Mouse (Mus musculus): ENCODE results near the gene Adamts13. TPM values are rescaled to one million over a fixed set of nuclear protein-coding genes. Genes with fewer than 3 reads are reported as not detected.

The Adamts13 gene
- polyA plus RNA-seq, 1 experiment from 2014 or later = not detected

GRCm38 (mm10) chr2:26943253-26943652, 30.0 kb upstream of the Adamts13 start:
- no peaks in the 10 kb centered on the region for H3K36me3 ChIP-seq (ENCODE audit: control insufficient read depth, insufficient read depth, low read length)
- H3K4me2 ChIP-seq (ENCODE audit: low read depth, low read length, severe bottlenecking) = no peak overlapping the region
- H3K27me3 ChIP-seq (ENCODE audit: control insufficient read depth, insufficient read depth, low read length) = no peaks in the 10 kb centered on the region
- DNase-seq (ENCODE audit: low spot score) (no peak), ATAC-seq (replicated peaks; ENCODE audit: low FRiP score) (no peak)
- no peaks in the 10 kb centered on the region for H3K4me1 ChIP-seq (replicated peaks; ENCODE audit: control insufficient read depth, insufficient read depth, low read length)
- no peak overlapping the region for H3K9ac ChIP-seq (ENCODE audit: low read length)
- WGBS = 82% methylated on average over 3 of the region's 3 CpGs
- no peaks in the 10 kb centered on the region for H3K9me3 ChIP-seq (ENCODE audit: control insufficient read depth, low read length)
- H3K27ac ChIP-seq (ENCODE audit: low read depth, low read length) = no peak overlapping the region
- no peak overlapping the region for H3K4me3 ChIP-seq (ENCODE audit: low read depth, low read length)

GRCm38 (mm10) chr2:26950411-26950810, 22.8 kb upstream of the Adamts13 start:
- Histone ChIP-seq H3K9me3 (ENCODE audit: control insufficient read depth, low read length) (no peaks in the 10 kb centered on the region), H3K27ac (ENCODE audit: low read depth, low read length) (no peak overlapping the region), H3K27me3 (ENCODE audit: control insufficient read depth, insufficient read depth, low read length) (no peaks in the 10 kb centered on the region), H3K9ac (ENCODE audit: low read length) (no peak overlapping the region), H3K4me3 (ENCODE audit: low read depth, low read length) (no peak overlapping the region), H3K4me1 (replicated peaks; ENCODE audit: control insufficient read depth, insufficient read depth, low read length) (no peaks in the 10 kb centered on the region), H3K36me3 (ENCODE audit: control insufficient read depth, insufficient read depth, low read length) (peaks cover 6% of the 10 kb centered on the region; the same call in 1 of the 2 replicates), H3K4me2 (ENCODE audit: low read depth, low read length, severe bottlenecking) (no peak overlapping the region)
- 83% methylated on average over 2 of the region's 2 CpGs for WGBS
- ATAC-seq (replicated peaks; ENCODE audit: low FRiP score) (no peak), DNase-seq (ENCODE audit: low spot score) (no peak)

GRCm38 (mm10) chr2:26951346-26951905, 21.8 kb upstream of the Adamts13 start:
- ATAC-seq (replicated peaks; ENCODE audit: low FRiP score) (no peak), DNase-seq (ENCODE audit: low spot score) (no peak)
- 88% methylated on average over 8 of the region's 8 CpGs for WGBS
- Histone ChIP-seq H3K4me3 (ENCODE audit: low read depth, low read length) (no peak overlapping the region), H3K36me3 (ENCODE audit: control insufficient read depth, insufficient read depth, low read length) (peaks cover 6% of the 10 kb centered on the region; the same call in 1 of the 2 replicates), H3K9ac (ENCODE audit: low read length) (no peak overlapping the region), H3K4me2 (ENCODE audit: low read depth, low read length, severe bottlenecking) (no peak overlapping the region), H3K27ac (ENCODE audit: low read depth, low read length) (no peak overlapping the region), H3K27me3 (ENCODE audit: control insufficient read depth, insufficient read depth, low read length) (no peaks in the 10 kb centered on the region), H3K4me1 (replicated peaks; ENCODE audit: control insufficient read depth, insufficient read depth, low read length) (no peaks in the 10 kb centered on the region), H3K9me3 (ENCODE audit: control insufficient read depth, low read length) (no peaks in the 10 kb centered on the region)

GRCm38 (mm10) chr2:26952193-26952592, 21.0 kb upstream of the Adamts13 start:
- no peak overlapping the region for H3K4me3 ChIP-seq (ENCODE audit: low read depth, low read length)
- H3K27me3 ChIP-seq (ENCODE audit: control insufficient read depth, insufficient read depth, low read length) = no peaks in the 10 kb centered on the region
- no peaks in the 10 kb centered on the region for H3K9me3 ChIP-seq (ENCODE audit: control insufficient read depth, low read length)
- H3K27ac ChIP-seq (ENCODE audit: low read depth, low read length) = no peak overlapping the region
- ATAC-seq (replicated peaks; ENCODE audit: low FRiP score) (no peak), DNase-seq (ENCODE audit: low spot score) (no peak)
- no peaks in the 10 kb centered on the region for H3K4me1 ChIP-seq (replicated peaks; ENCODE audit: control insufficient read depth, insufficient read depth, low read length)
- 92% methylated on average over 4 of the region's 4 CpGs for WGBS
- no peak overlapping the region for H3K9ac ChIP-seq (ENCODE audit: low read length)
- H3K36me3 ChIP-seq (ENCODE audit: control insufficient read depth, insufficient read depth, low read length) = peaks cover 6% of the 10 kb centered on the region; the same call in 1 of the 2 replicates
- no peak overlapping the region for H3K4me2 ChIP-seq (ENCODE audit: low read depth, low read length, severe bottlenecking)

GRCm38 (mm10) chr2:26952866-26953265, 20.4 kb upstream of the Adamts13 start:
- H3K4me2 ChIP-seq (ENCODE audit: low read depth, low read length, severe bottlenecking) = no peak overlapping the region
- DNase-seq (ENCODE audit: low spot score) = no peak
- H3K9me3 ChIP-seq (ENCODE audit: control insufficient read depth, low read length) = no peaks in the 10 kb centered on the region
- H3K27ac ChIP-seq (ENCODE audit: low read depth, low read length) = no peak overlapping the region
- H3K36me3 ChIP-seq (ENCODE audit: control insufficient read depth, insufficient read depth, low read length) = peaks cover 10% of the 10 kb centered on the region; the same call in 1 of the 2 replicates
- ATAC-seq (replicated peaks; ENCODE audit: low FRiP score) = no peak
- no peaks in the 10 kb centered on the region for H3K27me3 ChIP-seq (ENCODE audit: control insufficient read depth, insufficient read depth, low read length)
- 96% methylated on average over 8 of the region's 8 CpGs for WGBS
- H3K4me3 ChIP-seq (ENCODE audit: low read depth, low read length) = no peak overlapping the region
- H3K9ac ChIP-seq (ENCODE audit: low read length) = no peak overlapping the region
- no peaks in the 10 kb centered on the region for H3K4me1 ChIP-seq (replicated peaks; ENCODE audit: control insufficient read depth, insufficient read depth, low read length)

- Histone ChIP-seq H3K4me1 (replicated peaks; ENCODE audit: control insufficient read depth, insufficient read depth, low read length) (no peaks in the 10 kb centered on the region), H3K27me3 (ENCODE audit: control insufficient read depth, insufficient read depth, low read length) (no peaks in the 10 kb centered on the region), H3K27ac (ENCODE audit: low read depth, low read length) (no peak overlapping the region), H3K36me3 (ENCODE audit: control insufficient read depth, insufficient read depth, low read length) (peaks cover 16% of the 10 kb centered on the region; the same call in 1 of the 2 replicates), H3K4me2 (ENCODE audit: low read depth, low read length, severe bottlenecking) (no peak overlapping the region), H3K4me3 (ENCODE audit: low read depth, low read length) (no peak overlapping the region), H3K9ac (ENCODE audit: low read length) (no peak overlapping the region), H3K9me3 (ENCODE audit: control insufficient read depth, low read length) (no peaks in the 10 kb centered on the region)
- 97% methylated on average over 2 of the region's 2 CpGs for WGBS
- ATAC-seq (replicated peaks; ENCODE audit: low FRiP score) (no peak), DNase-seq (ENCODE audit: low spot score) (no peak)
Observed at GRCm38 (mm10) chr2:26954735-26955395, 18.4 kb upstream of the Adamts13 start.

- Histone ChIP-seq H3K4me1 (replicated peaks; ENCODE audit: control insufficient read depth, insufficient read depth, low read length) (no peaks in the 10 kb centered on the region), H3K4me3 (ENCODE audit: low read depth, low read length) (no peak overlapping the region), H3K9me3 (ENCODE audit: control insufficient read depth, low read length) (no peaks in the 10 kb centered on the region), H3K27ac (ENCODE audit: low read depth, low read length) (no peak overlapping the region), H3K36me3 (ENCODE audit: control insufficient read depth, insufficient read depth, low read length) (peaks cover 16% of the 10 kb centered on the region; the same call in 1 of the 2 replicates), H3K27me3 (ENCODE audit: control insufficient read depth, insufficient read depth, low read length) (no peaks in the 10 kb centered on the region), H3K9ac (ENCODE audit: low read length) (no peak overlapping the region), H3K4me2 (ENCODE audit: low read depth, low read length, severe bottlenecking) (no peak overlapping the region)
- ATAC-seq (replicated peaks; ENCODE audit: low FRiP score) (no peak), DNase-seq (ENCODE audit: low spot score) (no peak)
- WGBS = 96% methylated on average over 12 of the region's 12 CpGs
Observed at GRCm38 (mm10) chr2:26956811-26957487, 16.3 kb upstream of the Adamts13 start.

- H3K4me3 ChIP-seq (ENCODE audit: low read depth, low read length) = no peak overlapping the region
- ATAC-seq (replicated peaks; ENCODE audit: low FRiP score) (no peak), DNase-seq (ENCODE audit: low spot score) (no peak)
- no peak overlapping the region for H3K9ac ChIP-seq (ENCODE audit: low read length)
- H3K27ac ChIP-seq (ENCODE audit: low read depth, low read length) = no peak overlapping the region
- no peaks in the 10 kb centered on the region for H3K4me1 ChIP-seq (replicated peaks; ENCODE audit: control insufficient read depth, insufficient read depth, low read length)
- WGBS = 96% methylated on average over 2 of the region's 2 CpGs
- H3K27me3 ChIP-seq (ENCODE audit: control insufficient read depth, insufficient read depth, low read length) = no peaks in the 10 kb centered on the region
- H3K9me3 ChIP-seq (ENCODE audit: control insufficient read depth, low read length) = no peaks in the 10 kb centered on the region
- H3K4me2 ChIP-seq (ENCODE audit: low read depth, low read length, severe bottlenecking) = no peak overlapping the region
- H3K36me3 ChIP-seq (ENCODE audit: control insufficient read depth, insufficient read depth, low read length) = peaks cover 16% of the 10 kb centered on the region; the same call in 1 of the 2 replicates
Observed at GRCm38 (mm10) chr2:26957488-26957859, 15.7 kb upstream of the Adamts13 start.
